Mouse (Mus musculus) stomach, postnatal 0 days (tissue): ENCODE data around the gene Gm13287.

ENCODE experiments used
- CTCF ChIP-seq: IDR thresholded peaks from 2 replicates; pipeline ENCODE4 v1.5.1; 2016; ENCODE audit warnings: antibody characterized with exemption, low read depth, mild to moderate bottlenecking, moderate library complexity
- EP300 ChIP-seq: optimal IDR thresholded peaks from 2 replicates; pipeline ENCODE3; 2016; ENCODE audit warnings: antibody characterized with exemption

DNA sequence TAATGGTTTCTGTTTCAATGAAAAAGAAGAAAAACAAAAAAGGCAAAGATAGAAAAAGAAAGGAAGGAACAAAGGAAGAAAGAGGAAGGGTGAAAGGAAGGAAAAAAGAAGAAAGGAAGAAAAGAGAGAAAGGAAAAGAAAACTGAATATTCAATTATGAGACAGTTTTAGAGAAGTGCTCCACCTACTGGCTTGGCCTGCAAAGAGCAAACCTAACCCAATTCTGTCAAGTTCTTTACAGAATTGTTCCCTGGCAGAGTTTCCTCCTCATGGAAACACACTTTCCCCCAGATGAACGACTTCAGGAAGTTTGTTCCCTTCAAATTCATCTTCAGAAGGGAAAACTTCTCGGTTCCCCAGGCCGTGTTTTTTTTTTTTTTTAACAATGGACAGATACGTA lies 19.9 kb downstream of the Gm13287 start:
- TF ChIP-seq CTCF, result peak; percentile 71
- TF ChIP-seq EP300, result no peak
